Mouse (Mus musculus) liver, embryonic 15.5 days (tissue): ENCODE results near the gene Olfr194. TPM values are rescaled to one million over a fixed set of nuclear protein-coding genes. Genes with fewer than 3 reads are reported as not detected.

Experiments
- ATAC-seq: fragments of 200-750 bp; cut with Nextera tagmentation; 2 replicates; pipeline ENCODE4 v1.8.0; 2017; ENCODE audit warnings: moderate number of reproducible peaks, mild to moderate bottlenecking, moderate library complexity; ENCODE audit not compliant: insufficient read depth
- H3K27ac ChIP-seq: fragments of 300-500 bp; sonication (generic); replicated peaks from 2 replicates; pipeline ENCODE4 v1.5.1; 2015; ENCODE audit warnings: mild to moderate bottlenecking, inconsistent platforms
- H3K27me3 ChIP-seq: fragments of 300-500 bp; sonication (generic); 2 replicates; pipeline ENCODE4 v1.6.1; 2015; ENCODE audit warnings: mild to moderate bottlenecking, inconsistent platforms
- H3K36me3 ChIP-seq: fragments of 300-500 bp; sonication (generic); replicated peaks from 2 replicates; pipeline ENCODE4 v1.6.1; 2015; ENCODE audit warnings: moderate library complexity, mild to moderate bottlenecking, inconsistent platforms
- H3K4me1 ChIP-seq: fragments of 300-500 bp; sonication (generic); replicated peaks from 2 replicates; pipeline ENCODE4 v1.6.1; 2015; ENCODE audit warnings: inconsistent platforms
- H3K4me2 ChIP-seq: fragments of 300-500 bp; sonication (generic); 2 replicates; pipeline ENCODE4 v1.6.1; 2015; ENCODE audit warnings: moderate library complexity, mild to moderate bottlenecking, inconsistent platforms
- H3K4me3 ChIP-seq: fragments of 300-500 bp; sonication (generic); replicated peaks from 2 replicates; pipeline ENCODE4 v1.5.1; 2015; ENCODE audit warnings: mild to moderate bottlenecking, inconsistent platforms
- H3K9ac ChIP-seq: fragments of 300-500 bp; sonication (generic); 2 replicates; pipeline ENCODE4 v1.6.1; 2015; ENCODE audit warnings: moderate library complexity, mild to moderate bottlenecking, inconsistent platforms
- H3K9me3 ChIP-seq: fragments of 300-500 bp; sonication (generic); replicated peaks from 2 replicates; pipeline ENCODE4 v1.6.1; 2016; ENCODE audit warnings: inconsistent platforms
- WGBS: fragments of 180-500 bp; shearing (Covaris S2); methylation state at CpG from one replicate; pipeline ENCODE4 v1.1.7; 2015; ENCODE audit warnings: mixed read lengths; ENCODE audit not compliant: insufficient replicate concordance; 5-methylcytosine and 5-hydroxymethylcytosine counted together
- polyA plus RNA-seq: library from polyadenylated mRNA; unstranded; fragments of >200 nt; fragmentation: Nextera tagmentation; extraction: Ambion mirVana; gene quantifications from 2 replicates; pipeline ENCODE4 v1.2.1, GENCODE M21; 2015

Gene Olfr194
- polyA plus RNA-seq, 1 experiment from 2014 or later = not detected

DNA sequence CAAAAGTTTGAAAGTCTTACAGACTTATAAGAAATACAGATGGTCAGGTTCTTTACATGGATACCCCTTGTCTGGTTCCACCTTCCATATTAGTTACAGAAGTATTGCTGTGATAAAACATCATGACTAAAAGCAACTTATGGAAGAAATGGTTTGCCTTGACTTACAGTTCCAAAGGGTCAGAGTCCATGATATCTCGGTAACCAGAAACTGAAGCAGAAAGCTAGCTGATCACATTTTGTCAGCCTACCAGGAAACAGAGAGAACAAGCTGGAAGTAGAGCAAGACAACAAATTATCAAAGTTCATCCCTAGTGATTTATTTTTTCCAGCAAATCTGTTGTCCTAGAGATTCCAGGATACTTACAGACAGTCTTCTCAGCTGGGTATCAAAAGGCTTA is 47.3 kb downstream of the Olfr194 start:
- Histone ChIP-seq H3K27ac (no peak overlapping the region), H3K4me1 (no peaks in the 10 kb centered on the region), H3K9me3 (no peaks in the 10 kb centered on the region), H3K4me2 (no peak overlapping the region), H3K4me3 (no peak overlapping the region), H3K9ac (no peak overlapping the region), H3K27me3 (no peaks in the 10 kb centered on the region), H3K36me3 (no peaks in the 10 kb centered on the region)
- 49% methylated on average over 1 of the region's 1 CpGs for WGBS
- no peak for ATAC-seq

DNA sequence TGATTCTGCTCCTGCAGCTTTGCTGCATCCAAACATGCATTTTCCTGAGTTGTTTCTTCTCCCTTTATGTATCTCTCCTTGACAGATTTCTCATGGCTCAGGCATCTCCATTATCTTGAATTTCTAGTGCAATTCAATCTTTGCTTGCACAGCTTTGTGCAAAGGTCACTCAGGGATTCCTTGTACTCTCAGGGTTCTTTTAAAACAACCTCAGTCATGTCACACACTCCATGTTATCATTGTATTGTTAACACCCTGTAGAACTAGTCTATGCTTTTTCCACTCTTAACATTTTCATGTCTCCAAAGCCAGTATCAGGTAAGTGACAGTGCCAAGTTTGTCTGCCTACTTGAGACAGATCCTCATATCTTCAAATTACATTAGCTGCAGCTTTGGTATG is 49.1 kb downstream of the Olfr194 start:
- no peaks in the 10 kb centered on the region for H3K9me3 ChIP-seq
- H3K4me2 ChIP-seq = no peak overlapping the region
- no peak overlapping the region for H3K9ac ChIP-seq
- H3K4me1 ChIP-seq = no peaks in the 10 kb centered on the region
- H3K36me3 ChIP-seq = no peaks in the 10 kb centered on the region
- no peak overlapping the region for H3K4me3 ChIP-seq
- no peak overlapping the region for H3K27ac ChIP-seq
- ATAC-seq = no peak
- H3K27me3 ChIP-seq = no peaks in the 10 kb centered on the region

Other genes with a start within 250 kb of the Olfr194 start
- not detected in 2 replicates for gene Olfr177, start 246.3 kb downstream of the Olfr194 start, polyA plus RNA-seq
- not detected in 2 replicates for gene Olfr178, start 229.0 kb downstream of the Olfr194 start, polyA plus RNA-seq
- gene Olfr181, start 192.3 kb downstream of the Olfr194 start, polyA plus RNA-seq = not detected in 2 replicates
- not detected in 2 replicates for gene Olfr180, start 191.7 kb downstream of the Olfr194 start, polyA plus RNA-seq
- gene Olfr183, start 125.7 kb downstream of the Olfr194 start, polyA plus RNA-seq = not detected in 2 replicates
- not detected in 2 replicates for gene Olfr186, start 90.8 kb downstream of the Olfr194 start, polyA plus RNA-seq
- not detected in 2 replicates for gene Olfr187, start 81.3 kb downstream of the Olfr194 start, polyA plus RNA-seq
- gene Olfr190, start 43.1 kb downstream of the Olfr194 start, polyA plus RNA-seq = not detected in 2 replicates
- not detected in 2 replicates for gene Olfr191, start 31.2 kb downstream of the Olfr194 start, polyA plus RNA-seq
- gene Olfr193, start 9.2 kb downstream of the Olfr194 start, polyA plus RNA-seq = not detected in 2 replicates
- not detected in 2 replicates for gene Olfr195, start 26.0 kb upstream of the Olfr194 start, polyA plus RNA-seq
- gene Olfr196, start 49.4 kb upstream of the Olfr194 start, polyA plus RNA-seq = not detected in 2 replicates
- not detected in 2 replicates for gene Olfr198, start 82.5 kb upstream of the Olfr194 start, polyA plus RNA-seq
- gene Olfr199, start 98.7 kb upstream of the Olfr194 start, polyA plus RNA-seq = not detected in 2 replicates
- gene Olfr201, start 151.6 kb upstream of the Olfr194 start, polyA plus RNA-seq = 0.07 and 0.10 TPM in 2 replicates
- not detected in 2 replicates for gene Olfr202, start 165.7 kb upstream of the Olfr194 start, polyA plus RNA-seq
- not detected in 2 replicates for gene Olfr203, start 177.8 kb upstream of the Olfr194 start, polyA plus RNA-seq
- gene Olfr204, start 197.2 kb upstream of the Olfr194 start, polyA plus RNA-seq = not detected in 2 replicates
- gene Olfr205, start 210.1 kb upstream of the Olfr194 start, polyA plus RNA-seq = not detected in 2 replicates
- not detected in 2 replicates for gene Olfr206, start 228.2 kb upstream of the Olfr194 start, polyA plus RNA-seq
- not detected in 2 replicates for gene Olfr209, start 242.9 kb upstream of the Olfr194 start, polyA plus RNA-seq